Mouse (Mus musculus): ENCODE results near the gene Xndc1.

DNA sequence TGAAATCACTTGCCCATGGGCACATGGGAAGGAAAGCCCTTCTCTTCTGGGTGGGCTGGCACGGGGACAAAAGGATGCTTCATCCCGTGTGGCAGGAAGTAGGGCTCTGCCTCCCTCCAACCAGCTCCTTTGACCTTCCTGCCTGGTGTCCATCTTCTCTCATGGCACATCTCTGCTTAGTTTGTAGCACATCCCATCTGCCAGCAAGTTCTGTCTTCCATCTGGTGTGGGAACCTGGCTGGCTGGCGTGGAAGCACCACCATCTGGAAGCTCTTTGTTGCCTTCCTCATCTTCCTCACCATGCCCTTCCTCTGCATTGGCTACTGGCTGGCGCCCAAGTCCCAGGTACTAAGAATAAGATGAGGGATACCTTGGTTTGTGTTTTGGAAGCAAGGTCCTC is 22.0 kb downstream of the Xndc1 start:
- TF ChIP-seq POLR2A (IDR thresholded peaks at IDR 0.05; ENCODE audit: low read depth, low read length) (no peak), CTCF (conservative IDR thresholded peaks at IDR 0.05; ENCODE audit: insufficient read depth, insufficient read length, low read depth, low read length) (no peak)

All from kidney, adult 2 months (tissue).